Comparison of ENCODE assay signal across 10 mouse cellular contexts in genomic region chr10:76978042-76978441, GRCm38 (mm10). TPM values are rescaled to one million over a fixed set of nuclear protein-coding genes. Genes with fewer than 3 reads are reported as not detected.
A peak's percentile ranks its signal among the peaks of the same experiment; 100 is the strongest.
DNase-seq lines count a peak whose midpoint lies in the region; ATAC-seq and TF ChIP-seq lines count a peak whose summit lies in the region.
"Had no signal": no experiment of that assay in that cellular context is flagged by ENCODE, and none has a peak within 500 bp of the region (broad histone marks: within the 10 kb centered on the region; RNA-seq: fewer than 3 reads in every experiment).

No protein-coding gene starts in this region.

- H3K9ac ChIP-seq in lung, embryonic 14.5 days: no peak overlapping the region
- H3K9ac ChIP-seq: embryonic facial prominence, embryonic 12.5 days; liver, embryonic 13.5 days had no signal

- CTCF ChIA-PET in Patski (lab: Charles Lee): no interaction called here

- no peaks in the 10 kb centered on the region for H3K27me3 ChIP-seq in lung, embryonic 14.5 days (ENCODE audit: insufficient read depth, low read length)
- H3K27me3 ChIP-seq in Patski: peaks cover 8% of the 10 kb centered on the region
- H3K27me3 ChIP-seq: embryonic facial prominence, embryonic 12.5 days; liver, embryonic 13.5 days had no signal

- H3K9me3 ChIP-seq in lung, embryonic 14.5 days (ENCODE audit: low read depth, low read length): no peaks in the 10 kb centered on the region
- H3K9me3 ChIP-seq: embryonic facial prominence, embryonic 12.5 days; liver, embryonic 13.5 days had no signal

- intact Hi-C loops in left cerebral cortex, adult 2 months (cut with DNase I): no loop called here

- H3K27ac ChIP-seq in lung, embryonic 14.5 days (ENCODE audit: low read depth): no peak overlapping the region
- H3K27ac ChIP-seq in left cerebral cortex, adult 2 months: no peak overlapping the region
- H3K27ac ChIP-seq: embryonic facial prominence, embryonic 12.5 days; liver, embryonic 13.5 days had no signal

- WGBS in lung, embryonic 14.5 days: 39% methylated on average over 2 of the region's 2 CpGs

- in situ Hi-C loops in Patski (cut with MboI; ENCODE audit: low pct_unique_long_range_greater_than_20kb): no loop called here

- POLR2A ChIA-PET in Patski (lab: Charles Lee): no interaction called here

- no peaks in the 10 kb centered on the region for H3K36me3 ChIP-seq in lung, embryonic 14.5 days (ENCODE audit: insufficient read depth)
- H3K36me3 ChIP-seq: embryonic facial prominence, embryonic 12.5 days; liver, embryonic 13.5 days had no signal

- H3K4me2 ChIP-seq in lung, embryonic 14.5 days: no peak overlapping the region
- H3K4me2 ChIP-seq: embryonic facial prominence, embryonic 12.5 days; liver, embryonic 13.5 days had no signal

- TF ChIP-seq CTCF in lung, embryonic 14.5 days (IDR thresholded peaks at IDR 0.05; ENCODE audit: low read depth): no peak
- no peak for TF ChIP-seq CTCF in Patski (IDR thresholded peaks at IDR 0.05)
- no peak for TF ChIP-seq CTCF in left cerebral cortex, adult 2 months (IDR thresholded peaks at IDR 0.05)

- peak; percentile 87 for DNase-seq in lung, embryonic 14.5 days
- DNase-seq in lung, adult 18-20 months: no peak
- peak; percentile 22 for DNase-seq in Patski (ENCODE audit: low read depth, low spot score)
- peak; percentile 22 for DNase-seq in c-Kit-positive CD71-positive TER-119-negative erythroid progenitor cells, embryonic 14.5 days (ENCODE audit: low read depth)
- DNase-seq in thymus, postnatal 0 days (ENCODE audit: low spot score): peak; percentile 45
- DNase-seq in left cerebral cortex, adult 2 months (ENCODE audit: extremely low spot score in 1 of 2, low spot score in 2 of 2): no peak
- no peak for DNase-seq in frontal cortex, postnatal 10 days (ENCODE audit: low spot score in 2 of 2)
- DNase-seq: liver, embryonic 13.5 days had no signal

- no peak overlapping the region for H3K4me3 ChIP-seq in lung, embryonic 14.5 days (ENCODE audit: low read depth, low read length)
- no peak overlapping the region for H3K4me3 ChIP-seq in left cerebral cortex, adult 2 months
- H3K4me3 ChIP-seq: embryonic facial prominence, embryonic 12.5 days; liver, embryonic 13.5 days had no signal

- H3K4me1 ChIP-seq in lung, embryonic 14.5 days (ENCODE audit: insufficient read depth): no peaks in the 10 kb centered on the region
- H3K4me1 ChIP-seq: liver, embryonic 13.5 days had no signal

- no peak for ATAC-seq in lung, embryonic 14.5 days (ENCODE audit: insufficient read depth)
- no peak for ATAC-seq in Patski
- ATAC-seq: midbrain, embryonic 16.5 days had no signal

RNA-seq across cellular contexts. Expression of gene Pcbp3, which starts 16.4 kb away (rescaled TPM):
- polyA plus RNA-seq in lung, embryonic 14.5 days (2014; fragmentation: Nextera tagmentation; extraction: Ambion mirVana): 15.9 and 16.1 TPM in 2 replicates
- polyA plus RNA-seq in Patski (2021): 31.4 TPM
- polyA plus RNA-seq in thymus, postnatal 0 days (2015; fragmentation: Nextera tagmentation; extraction: Ambion mirVana): 10.3 and 10.5 TPM in 2 replicates
- 10 to 100 TPM; 60.8 to 62.2 TPM for total RNA-seq in left cerebral cortex, adult 2 months (2021)

RNA-seq across cellular contexts. Expression of gene Slc19a1, which starts 54.0 kb away (rescaled TPM):
- 26.5 and 31.0 TPM in 2 replicates for polyA plus RNA-seq in lung, embryonic 14.5 days (2014; fragmentation: Nextera tagmentation; extraction: Ambion mirVana)
- polyA plus RNA-seq in Patski (2021): 18.0 TPM
- polyA plus RNA-seq in thymus, postnatal 0 days (2015; fragmentation: Nextera tagmentation; extraction: Ambion mirVana): 23.6 and 24.4 TPM in 2 replicates
- 10 to 100 TPM; 23.9 to 27.0 TPM for total RNA-seq in left cerebral cortex, adult 2 months (2021)

Comparison
In these comparisons a context has a peak if more than half of its experiments do, and no peak if none do; other contexts are left out.
1. DNase-seq: peak in lung, embryonic 14.5 days (single experiment), Patski (single experiment), c-Kit-positive CD71-positive TER-119-negative erythroid progenitor cells, embryonic 14.5 days (single experiment) and thymus, postnatal 0 days (single experiment); none in lung, adult 18-20 months (0 of 2), left cerebral cortex, adult 2 months (0 of 2) and frontal cortex, postnatal 10 days (0 of 2).